Mouse (Mus musculus) forebrain, postnatal 0 days (tissue): ENCODE data around the gene Slc35d1. TPM values are rescaled to one million over a fixed set of nuclear protein-coding genes. Genes with fewer than 3 reads are reported as not detected.

Experiments
- ATAC-seq: fragments of 200-750 bp; cut with Nextera tagmentation; 2 replicates; pipeline ENCODE4 v1.8.0; 2017; ENCODE audit warnings: mild to moderate bottlenecking, moderate library complexity
- DNase-seq: peaks from one replicate; pipeline ENCODE4 v3.0.0-alpha.2; 2015
- H3K27ac ChIP-seq: fragments of 300-500 bp; sonication (generic); 2 replicates; pipeline ENCODE4 v1.5.1; 2014; ENCODE audit warnings: low read depth, mild to moderate bottlenecking, antibody characterized with exemption, low read length, moderate library complexity, mixed read lengths
- H3K27me3 ChIP-seq: fragments of 300-500 bp; sonication (generic); 2 replicates; pipeline ENCODE4 v1.6.1; 2014; ENCODE audit warnings: mild to moderate bottlenecking, low read length, mixed read lengths; ENCODE audit not compliant: insufficient read depth
- H3K36me3 ChIP-seq: fragments of 300-500 bp; sonication (generic); 2 replicates; pipeline ENCODE4 v1.6.1; 2014; ENCODE audit warnings: mild to moderate bottlenecking, moderate library complexity; ENCODE audit not compliant: insufficient read depth
- H3K4me1 ChIP-seq: fragments of 300-500 bp; sonication (generic); 2 replicates; pipeline ENCODE4 v1.6.1; 2014; ENCODE audit warnings: antibody characterized with exemption; ENCODE audit not compliant: insufficient read depth
- H3K4me2 ChIP-seq: fragments of 300-500 bp; sonication (generic); 2 replicates; pipeline ENCODE4 v1.6.1; 2014; ENCODE audit warnings: low read depth, mild to moderate bottlenecking, moderate library complexity
- H3K4me3 ChIP-seq: fragments of 300-500 bp; sonication (generic); 2 replicates; pipeline ENCODE4 v1.5.1; 2014; ENCODE audit warnings: low read depth, low read length, mixed read lengths
- H3K9ac ChIP-seq: fragments of 300-500 bp; sonication (generic); 2 replicates; pipeline ENCODE4 v1.6.1; 2014; ENCODE audit warnings: mild to moderate bottlenecking
- H3K9me3 ChIP-seq: fragments of 300-500 bp; sonication (generic); 2 replicates; pipeline ENCODE4 v1.6.1; 2016; ENCODE audit warnings: low read length
- CTCF ChIP-seq: sonication (generic); IDR thresholded peaks from 2 replicates; pipeline ENCODE4 v1.5.1; 2016; ENCODE audit warnings: antibody characterized with exemption, control low read depth, low read depth
- WGBS: fragments of 180-500 bp; shearing (Covaris S2); extraction: QIAGEN DNeasy Blood & Tissue Kit; methylation state at CpG from one replicate; pipeline ENCODE4 v1.1.7; 2014; 5-methylcytosine and 5-hydroxymethylcytosine counted together
- polyA plus RNA-seq: library from polyadenylated mRNA; unstranded; fragments of >200 nt; fragmentation: Nextera tagmentation; extraction: Ambion mirVana; gene quantifications from 2 replicates; pipeline ENCODE4 v1.2.1, GENCODE M21; 2015
- total RNA-seq: library from RNA; depleted of rRNA; stranded (reverse); fragments of >200 nt; gene quantifications from 2 replicates; pipeline ENCODE4 v1.2.3, GENCODE M21; 2014; rRNA removed

Slc35d1 gene
- total RNA-seq (2.9 and 3.0 TPM in 2 replicates), polyA plus RNA-seq (2.9 and 4.4 TPM in 2 replicates)

DNA sequence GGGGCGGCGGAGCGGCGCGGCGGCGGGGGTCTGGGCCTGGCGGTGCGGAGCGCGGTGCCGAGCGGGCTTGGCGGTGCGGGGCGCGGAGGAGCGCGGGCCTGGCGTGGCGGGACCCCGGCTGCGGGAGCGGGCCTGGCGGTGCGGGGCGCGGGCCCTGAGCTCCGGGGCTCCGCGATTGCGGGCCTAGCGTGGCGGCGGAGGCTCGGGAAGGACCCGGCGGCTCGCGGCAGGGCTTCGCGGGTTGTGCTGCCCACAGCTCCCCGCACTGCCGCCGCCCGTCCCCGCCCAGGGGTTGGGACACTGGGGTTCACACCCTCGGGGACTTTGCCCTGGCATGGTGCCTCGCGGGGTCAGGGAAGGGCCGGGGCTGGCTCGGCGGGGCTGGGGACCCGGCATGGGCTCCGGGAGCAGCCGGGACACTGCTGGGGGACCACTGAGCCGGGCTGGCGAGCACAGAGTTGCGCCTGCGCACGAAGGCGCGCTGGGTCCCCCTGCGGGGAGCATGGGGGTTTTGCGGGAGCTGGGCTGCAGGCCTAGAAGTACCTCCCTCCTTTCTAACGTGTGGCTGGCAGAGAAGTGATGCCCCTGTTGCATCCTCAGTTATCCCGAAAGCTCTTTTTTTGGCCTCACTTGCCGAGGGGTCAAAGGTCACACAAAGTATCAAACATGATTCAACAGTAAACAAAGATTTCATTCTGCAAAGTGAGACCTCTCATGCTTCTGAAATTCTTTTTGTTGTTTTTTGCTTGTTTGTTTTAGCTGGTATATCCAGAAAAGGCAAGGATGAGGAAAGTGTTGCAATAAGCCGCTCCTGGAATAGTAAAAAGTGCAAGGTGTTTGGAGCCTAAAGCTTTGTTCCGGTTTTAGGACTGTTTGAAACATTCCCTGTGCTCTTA, at the start of gene Slc35d1:
Slc35d1 (minus strand) TSS at position 240 of the 896 bp plus-strand sequence.
- DNase-seq (peak; percentile 94), ATAC-seq (peak; percentile 95)
- no peaks in the 10 kb centered on the region for H3K9me3 ChIP-seq
- H3K27ac ChIP-seq, result peak within 1 kb of the TSS; percentile 99
- H3K9ac ChIP-seq, result peak within 1 kb of the TSS; percentile 96
- peak within 1 kb of the TSS; percentile 82 for H3K4me3 ChIP-seq
- H3K27me3 ChIP-seq, result no peaks in the 10 kb centered on the region
- H3K36me3 ChIP-seq, result 0 out of 2 replicates have a peak, but pooled peaks cover 4% of the 10 kb centered on the region
- peaks cover 4% of the 10 kb centered on the region for H3K4me1 ChIP-seq
- peak within 1 kb of the TSS; percentile 66 for H3K4me2 ChIP-seq
- 3% methylated on average over 32 of the region's 70 CpGs for WGBS
- peak; percentile 58 for TF ChIP-seq CTCF

DNA sequence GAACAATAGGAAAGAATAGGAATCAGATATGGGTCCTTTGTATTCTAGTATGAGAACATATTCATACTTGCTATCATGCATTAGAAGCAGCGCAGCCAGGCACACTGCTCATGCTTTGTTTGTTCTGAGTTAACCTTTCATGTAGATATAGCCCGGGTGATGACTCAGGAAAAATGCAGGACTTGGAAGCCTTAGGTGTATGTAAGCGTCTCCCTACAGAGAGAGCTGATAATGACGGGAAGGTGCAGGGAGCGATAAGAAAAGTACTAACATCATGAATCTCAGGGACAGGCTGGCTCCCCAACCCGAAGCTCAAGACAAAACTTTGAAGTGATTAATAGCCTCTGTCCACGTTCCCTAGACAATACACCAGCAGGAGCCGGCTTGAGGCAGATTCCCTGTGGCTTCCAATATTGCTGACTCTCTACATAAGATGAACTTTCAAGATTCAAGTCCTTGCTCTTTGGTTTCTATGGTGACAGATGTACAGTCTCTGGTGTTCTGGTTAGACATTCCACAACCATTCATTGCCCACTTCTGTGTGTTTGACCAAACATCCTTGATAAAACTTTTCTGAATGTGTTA, 48.9 kb upstream of the Slc35d1 start:
- Histone ChIP-seq H3K27me3 (no peaks in the 10 kb centered on the region), H3K9ac (no peak overlapping the region), H3K4me1 (no peaks in the 10 kb centered on the region), H3K4me2 (no peak overlapping the region), H3K9me3 (no peaks in the 10 kb centered on the region), H3K4me3 (no peak overlapping the region), H3K27ac (no peak overlapping the region), H3K36me3 (no peaks in the 10 kb centered on the region)
- WGBS, result 39% methylated on average over 8 of the region's 8 CpGs
- no peak for TF ChIP-seq CTCF
- ATAC-seq, result no peak
- no peak for DNase-seq

DNA sequence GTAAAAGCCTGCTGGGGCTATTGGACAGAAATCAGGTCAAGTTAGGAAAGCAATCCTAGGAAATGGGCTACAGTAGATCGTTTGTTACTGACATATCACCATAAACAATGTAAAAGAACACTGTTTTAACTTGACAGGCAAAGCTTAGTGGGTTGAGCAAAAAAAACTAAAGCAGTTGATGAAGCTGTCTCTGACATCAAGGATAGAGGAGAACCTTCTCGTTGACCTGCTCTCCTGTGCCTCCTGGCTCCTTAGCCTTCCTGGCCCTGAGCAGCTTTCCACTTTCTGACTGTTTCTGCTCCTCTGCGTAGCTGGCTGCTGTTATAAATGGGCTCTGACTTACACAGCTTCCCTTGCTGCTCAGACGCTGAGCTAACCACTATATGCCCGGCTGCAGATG, 48.4 kb upstream of the Slc35d1 start:
- Histone ChIP-seq H3K9me3 (no peaks in the 10 kb centered on the region), H3K9ac (no peak overlapping the region), H3K4me1 (no peaks in the 10 kb centered on the region), H3K27ac (no peak overlapping the region), H3K27me3 (no peaks in the 10 kb centered on the region), H3K36me3 (no peaks in the 10 kb centered on the region), H3K4me2 (no peak overlapping the region), H3K4me3 (no peak overlapping the region)
- no peak for DNase-seq
- no peak for ATAC-seq
- TF ChIP-seq CTCF, result no peak
- WGBS, result 71% methylated on average over 5 of the region's 5 CpGs

DNA sequence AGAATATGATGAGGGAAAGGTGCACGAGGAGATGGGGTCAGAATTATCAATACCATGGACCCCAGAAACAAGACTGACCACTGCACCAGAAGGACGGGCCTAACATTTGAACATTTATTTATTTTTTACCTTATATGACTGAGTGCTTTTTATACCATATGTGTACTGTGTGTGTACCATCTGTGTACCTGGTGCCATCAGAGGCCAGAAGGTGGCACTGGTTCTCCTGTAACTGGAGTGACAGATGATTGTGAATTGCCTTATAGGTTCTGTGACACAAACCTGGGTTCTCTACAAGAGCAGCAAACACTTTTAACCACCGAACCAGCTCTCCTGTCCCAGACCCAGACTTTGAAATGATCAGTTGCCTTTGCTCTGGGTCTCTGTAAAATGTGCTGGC, 43.9 kb upstream of the Slc35d1 start:
- no peaks in the 10 kb centered on the region for H3K36me3 ChIP-seq
- 84% methylated on average over 3 of the region's 3 CpGs for WGBS
- no peaks in the 10 kb centered on the region for H3K4me1 ChIP-seq
- DNase-seq, result no peak
- TF ChIP-seq CTCF, result peak; percentile 19; the same call in 1 of the 2 replicates
- H3K4me3 ChIP-seq, result no peak overlapping the region
- H3K4me2 ChIP-seq, result no peak overlapping the region
- H3K27me3 ChIP-seq, result no peaks in the 10 kb centered on the region
- H3K27ac ChIP-seq, result no peak overlapping the region
- no peaks in the 10 kb centered on the region for H3K9me3 ChIP-seq
- no peak for ATAC-seq
- no peak overlapping the region for H3K9ac ChIP-seq

DNA sequence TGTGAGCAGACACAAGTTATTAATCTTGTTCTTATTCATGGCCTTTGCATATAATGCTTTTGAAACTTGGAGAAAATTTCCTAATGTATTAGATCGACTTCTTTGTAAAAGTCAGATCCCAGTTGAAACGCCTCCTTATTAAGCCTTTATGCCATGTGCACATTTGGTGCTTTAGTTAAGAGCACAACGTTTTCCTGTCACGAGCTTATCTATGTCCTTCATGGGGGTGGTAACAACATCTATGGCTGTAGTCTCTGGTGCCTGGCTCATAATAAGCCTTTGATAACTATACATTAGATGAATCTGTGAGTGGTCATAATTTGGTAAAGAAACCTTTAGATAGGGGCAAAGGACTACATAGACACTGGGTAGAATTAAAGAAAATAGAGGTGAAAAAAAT, 38.9 kb upstream of the Slc35d1 start:
- H3K9ac ChIP-seq, result no peak overlapping the region
- no peaks in the 10 kb centered on the region for H3K4me1 ChIP-seq
- no peak for ATAC-seq
- no peak overlapping the region for H3K4me3 ChIP-seq
- no peak overlapping the region for H3K4me2 ChIP-seq
- no peak for TF ChIP-seq CTCF
- WGBS, result 84% methylated on average over 4 of the region's 4 CpGs
- no peak overlapping the region for H3K27ac ChIP-seq
- no peaks in the 10 kb centered on the region for H3K27me3 ChIP-seq
- no peaks in the 10 kb centered on the region for H3K9me3 ChIP-seq
- H3K36me3 ChIP-seq, result no peaks in the 10 kb centered on the region
- no peak for DNase-seq

DNA sequence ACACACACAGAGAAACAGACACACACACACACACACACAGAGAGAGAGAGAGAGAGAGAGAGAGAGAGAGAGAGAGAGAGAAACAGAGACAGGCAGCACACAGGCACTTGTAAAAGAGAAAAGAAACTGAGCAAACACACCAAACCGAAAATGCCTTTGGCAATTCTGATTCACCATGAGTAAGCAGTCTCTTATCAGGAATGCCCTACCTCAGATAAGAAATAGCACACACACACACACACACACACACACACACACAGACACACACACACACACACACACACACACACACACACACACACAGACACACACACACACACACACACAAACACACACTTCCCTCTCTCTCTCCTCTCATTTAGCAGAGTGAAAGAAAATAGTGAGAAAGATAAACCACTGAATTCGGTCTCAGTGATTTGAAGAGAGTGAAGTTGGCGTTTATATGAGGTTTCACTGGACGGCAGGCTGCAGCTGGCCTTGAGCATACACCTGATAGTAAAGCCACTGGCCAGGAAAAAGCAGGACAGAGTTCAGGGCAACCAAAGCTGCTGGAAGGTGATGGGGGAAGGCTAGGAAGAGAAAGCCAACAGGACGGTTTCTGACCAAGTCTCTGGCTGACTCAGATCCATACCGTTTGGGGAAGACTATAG, 34.6 kb upstream of the Slc35d1 start:
- Histone ChIP-seq H3K9ac (no peak overlapping the region), H3K4me2 (no peak overlapping the region), H3K9me3 (no peaks in the 10 kb centered on the region), H3K4me1 (no peaks in the 10 kb centered on the region), H3K4me3 (no peak overlapping the region), H3K27me3 (no peaks in the 10 kb centered on the region), H3K27ac (no peak overlapping the region), H3K36me3 (no peaks in the 10 kb centered on the region)
- WGBS, result 70% methylated on average over 6 of the region's 6 CpGs
- ATAC-seq (no peak), DNase-seq (no peak)
- TF ChIP-seq CTCF, result no peak
